Mouse (Mus musculus) embryonic fibroblast, embryonic 13.5 days (primary cell): ENCODE data around the gene Narfl. TPM values are rescaled to one million over a fixed set of nuclear protein-coding genes. Genes with fewer than 3 reads are reported as not detected.
"Not testable (repeated sequence)": the region's sequence is repeated elsewhere in the genome, so short reads cannot be mapped to it uniquely, and the experiment has no call there.

Experiments used
- H3K27ac ChIP-seq: 2 replicates; pipeline ENCODE4 v1.5.1; 2012; ENCODE audit warnings: low read length, control low read depth, inconsistent platforms; ENCODE audit not compliant: insufficient read depth
- H3K4me1 ChIP-seq: 2 replicates; pipeline ENCODE4 v1.6.1; 2011; ENCODE audit warnings: low read length; ENCODE audit not compliant: control insufficient read depth, insufficient read depth
- H3K4me3 ChIP-seq: 2 replicates; pipeline ENCODE4 v1.5.1; 2011; ENCODE audit warnings: mild to moderate bottlenecking, control low read depth, low read length; ENCODE audit not compliant: insufficient read depth
- CTCF ChIP-seq: IDR thresholded peaks from 2 replicates; pipeline ENCODE4 v1.5.1; 2011; ENCODE audit warnings: mild to moderate bottlenecking, control low read depth, low read length, moderate library complexity, borderline replicate concordance; ENCODE audit not compliant: insufficient read depth
- POLR2A ChIP-seq: IDR thresholded peaks from 2 replicates; pipeline ENCODE4 v1.6.1; 2011; ENCODE audit warnings: low read depth, mild to moderate bottlenecking, control low read depth, low read length, moderate library complexity
- polyA plus RNA-seq: library from polyadenylated mRNA; stranded (reverse); fragments of >200 nt; gene quantifications from 2 replicates; pipeline ENCODE4 v1.2.4, GENCODE M21; 2011; ENCODE audit warnings: low read depth; ENCODE audit not compliant: missing spikeins, insufficient read length

Gene Narfl
- 14.6 and 20.3 TPM in 2 replicates for polyA plus RNA-seq

GRCm38 (mm10) chr17:25773549-25774120 is at the start of gene Narfl:
Gene Narfl, plus strand, starts transcription at chr17:25773776.
- no peak within 1 kb of the TSS for H3K27ac ChIP-seq
- TF ChIP-seq POLR2A (peak; percentile 88), CTCF (peak; percentile 90)
- H3K4me1 ChIP-seq, result no peaks in the 10 kb centered on the region
- peak within 1 kb of the TSS; percentile 62 for H3K4me3 ChIP-seq

DNA sequence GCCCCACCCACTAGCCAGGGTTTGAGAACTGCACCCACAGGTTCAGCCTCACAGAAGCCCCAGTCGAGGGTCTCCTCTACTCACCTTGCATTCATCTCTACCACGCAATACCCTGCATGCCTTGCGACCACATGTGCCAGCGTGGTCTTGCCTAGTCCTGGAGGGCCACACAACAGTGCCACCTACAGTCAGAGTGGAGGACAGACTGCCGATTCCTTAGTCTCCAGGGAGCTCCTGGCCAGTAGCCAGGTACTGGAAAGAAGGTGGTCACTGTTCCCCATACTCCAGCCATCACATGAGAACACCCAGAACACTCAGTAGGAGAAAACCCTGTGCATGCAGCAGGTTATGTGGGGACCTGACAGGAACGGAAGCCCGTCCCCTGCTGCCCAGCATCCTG is 49.7 kb upstream of the Narfl start:
- Histone ChIP-seq H3K27ac (no peak overlapping the region), H3K4me3 (no peak overlapping the region), H3K4me1 (no peaks in the 10 kb centered on the region)
- TF ChIP-seq POLR2A (no peak), CTCF (no peak)

- H3K4me3 ChIP-seq, result no peak overlapping the region
- no peak overlapping the region for H3K27ac ChIP-seq
- no peak for TF ChIP-seq CTCF
- TF ChIP-seq POLR2A, result no peak
- no peaks in the 10 kb centered on the region for H3K4me1 ChIP-seq
These were observed 48.3 kb upstream of the Narfl start for GRCm38 (mm10) chr17:25725264-25725663.

DNA sequence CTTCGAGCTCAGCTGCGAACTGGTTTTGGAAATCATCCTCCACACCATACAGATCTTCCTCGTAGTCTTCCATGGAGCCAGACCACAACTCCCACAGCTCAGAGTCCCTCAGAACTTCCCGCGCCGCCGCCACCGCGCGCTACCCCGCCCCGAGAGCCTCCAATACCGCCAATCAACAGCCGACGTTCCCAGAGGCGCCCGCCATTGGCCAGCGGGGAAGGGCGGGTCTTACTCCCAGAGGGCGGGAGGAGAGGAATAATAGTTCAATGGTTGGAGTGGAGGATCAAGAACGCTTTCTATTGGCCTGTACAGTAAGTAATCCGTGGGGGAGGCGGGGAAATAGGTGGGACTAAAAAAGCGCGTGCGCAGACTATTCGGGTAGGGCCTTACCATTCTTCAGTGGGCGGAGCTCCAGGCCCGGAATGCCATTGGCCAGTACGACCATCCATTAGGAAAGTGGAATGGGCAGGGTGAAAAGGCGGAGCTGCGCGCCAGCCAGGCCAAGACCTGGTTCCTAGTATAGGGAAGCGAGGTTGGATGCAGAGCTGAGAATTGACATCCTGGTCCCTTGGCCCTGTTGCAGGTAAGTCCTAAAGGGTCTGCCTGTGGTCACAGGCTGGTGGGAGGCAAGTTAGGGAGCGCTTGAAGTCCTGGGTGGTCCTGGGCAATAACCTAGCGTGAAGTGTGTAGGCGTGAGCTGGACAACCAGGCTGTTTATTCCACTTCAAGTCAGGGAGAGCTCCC is 46.1 kb upstream of the Narfl start, which contains the start of the genes Chtf18 and Rpusd1:
Gene Chtf18 (minus strand): TSS at position 155 of the 744 bp plus-strand sequence.
Gene Rpusd1 (plus strand): TSS at position 406 of the 744 bp plus-strand sequence.
- Histone ChIP-seq H3K4me1 (no peaks in the 10 kb centered on the region), H3K4me3 (peak within 1 kb of the TSS; percentile 82), H3K27ac (no peak within 1 kb of the TSS)
- no peak for TF ChIP-seq CTCF
- peak; percentile 98 for TF ChIP-seq POLR2A

- H3K27ac ChIP-seq, result no peak overlapping the region
These were observed 45.6 kb upstream of the Narfl start for GRCm38 (mm10) chr17:25728009-25728270.

DNA sequence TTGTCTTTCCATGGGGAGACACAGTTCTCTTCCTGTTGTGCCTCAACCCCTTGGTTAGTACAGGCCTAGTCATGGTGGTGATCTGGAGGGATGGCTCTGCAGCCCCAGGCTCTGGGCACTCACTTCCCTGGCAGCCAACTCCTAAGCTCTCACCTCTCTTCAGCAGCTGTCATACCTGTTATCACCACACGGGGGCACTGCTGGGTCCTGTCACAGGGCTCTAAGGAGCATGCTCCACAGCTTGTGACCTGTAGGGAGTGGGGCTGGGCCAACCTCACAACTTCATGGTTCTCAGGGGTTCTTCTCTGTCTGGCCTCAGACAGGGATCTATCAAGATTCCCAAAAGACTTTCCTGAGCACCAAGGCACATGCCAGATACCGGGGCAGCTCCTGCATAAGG is 41.5 kb upstream of the Narfl start:
- TF ChIP-seq CTCF (peak; percentile 78), POLR2A (no peak)

More at GRCm38 (mm10) chr17:25728009-25728270, 45.6 kb upstream of the Narfl start:
- no peak for TF ChIP-seq CTCF
- no peak for TF ChIP-seq POLR2A
- peak overlapping the region; percentile 69 for H3K4me3 ChIP-seq
- no peaks in the 10 kb centered on the region for H3K4me1 ChIP-seq

GRCm38 (mm10) chr17:25735246-25735645 is 38.3 kb upstream of the Narfl start:
- H3K27ac ChIP-seq, result no peak overlapping the region
- no peak for TF ChIP-seq CTCF
- H3K4me1 ChIP-seq, result no peaks in the 10 kb centered on the region
- H3K4me3 ChIP-seq, result no peak overlapping the region

More for the DNA sequence above, 41.5 kb upstream of the Narfl start:
- no peak overlapping the region for H3K4me3 ChIP-seq
- H3K4me1 ChIP-seq, result no peaks in the 10 kb centered on the region
- no peak overlapping the region for H3K27ac ChIP-seq

- Histone ChIP-seq H3K4me1 (no peaks in the 10 kb centered on the region), H3K4me3 (no peak within 1 kb of the TSS), H3K27ac (no peak within 1 kb of the TSS)
- TF ChIP-seq CTCF (no peak), POLR2A (no peak)
These were observed 37.8 kb upstream of the Narfl start, which contains the start of gene Mslnl for GRCm38 (mm10) chr17:25735745-25736144. Gene Mslnl, plus strand, starts transcription at chr17:25736042.

DNA sequence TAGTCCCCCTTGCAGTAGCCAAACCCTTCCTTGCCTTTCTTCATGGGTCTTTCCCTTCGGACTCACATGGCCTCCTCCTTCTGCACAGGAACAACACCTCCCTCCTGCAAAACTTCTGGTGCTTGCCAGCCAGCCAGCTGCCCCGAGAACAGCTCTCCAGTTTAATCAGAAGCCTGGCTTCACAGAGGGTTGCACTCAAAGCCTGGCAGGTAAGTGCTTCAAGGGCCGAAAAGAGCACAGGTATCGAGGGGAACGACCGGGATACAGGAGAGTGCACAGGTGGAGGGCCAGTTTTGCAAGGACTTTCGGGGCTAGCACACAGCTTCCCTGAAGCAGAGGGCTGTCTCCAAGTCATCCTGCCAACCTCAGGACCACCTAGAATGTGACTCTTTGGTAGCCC is 34.7 kb upstream of the Narfl start:
- TF ChIP-seq POLR2A (no peak), CTCF (no peak)
- H3K4me3 ChIP-seq, result no peak overlapping the region
- no peaks in the 10 kb centered on the region for H3K4me1 ChIP-seq

DNA sequence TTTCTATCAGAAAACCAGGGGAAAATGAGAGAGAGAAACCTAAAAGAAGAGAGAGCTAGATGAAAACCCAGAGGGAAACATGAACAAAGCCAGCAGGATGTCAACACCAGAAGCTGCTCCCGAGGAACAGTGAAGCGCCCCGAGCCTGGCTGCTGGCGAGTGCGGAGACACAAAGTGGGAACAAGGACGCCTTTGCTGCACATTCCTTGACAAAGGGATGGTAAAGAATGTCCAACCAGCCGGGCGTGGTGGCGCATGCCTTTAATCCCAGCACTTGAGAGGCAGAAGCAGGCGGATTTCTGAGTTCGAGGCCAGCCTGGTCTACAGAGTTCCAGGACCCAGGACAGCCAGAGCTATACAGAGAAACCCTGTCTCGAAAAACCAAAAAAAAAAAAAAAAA is 32.1 kb upstream of the Narfl start:
- H3K4me3 ChIP-seq, H3K4me1 ChIP-seq, H3K27ac ChIP-seq: not testable (repeated sequence)

More for the DNA sequence above, 34.7 kb upstream of the Narfl start:
- no peak overlapping the region for H3K27ac ChIP-seq
